Mouse (Mus musculus) MEL (cell line): ENCODE results near the gene Ndufa11. TPM values are rescaled to one million over a fixed set of nuclear protein-coding genes. Genes with fewer than 3 reads are reported as not detected.

Experiments used
- DNase-seq: peaks from one replicate; pipeline ENCODE4 v3.0.0; 2011; ENCODE audit warnings: low read depth, low spot score
- H3K27ac ChIP-seq: 2 replicates; pipeline ENCODE4 v1.5.1; 2012; ENCODE audit warnings: low read depth, mild to moderate bottlenecking, control low read depth, low read length, moderate library complexity; ENCODE audit not compliant: control insufficient read depth
- H3K27me3 ChIP-seq, 2 experiments: fragments of 150-350 bp in 1 of 2; sonication (generic) in 1 of 2; 2 replicates each; pipeline ENCODE4 v1.6.1; 2012; ENCODE audit warnings: low read length in 2 of 2, mild to moderate bottlenecking in 2 of 2, improper control_type of control experiment in 1 of 2, moderate library complexity in 1 of 2; ENCODE audit not compliant: insufficient read depth in 2 of 2, control insufficient read depth in 1 of 2
- H3K36me3 ChIP-seq, 2 experiments: 2 replicates each; pipeline ENCODE4 v1.6.1; 2012 to 2014; ENCODE audit warnings: low read length in 2 of 2, improper control_type of control experiment in 1 of 2, inconsistent platforms in 1 of 2, mild to moderate bottlenecking in 1 of 2; ENCODE audit not compliant: insufficient read depth in 2 of 2, control insufficient read depth in 1 of 2
- H3K4me1 ChIP-seq, 2 experiments: fragments of 150-350 bp in 1 of 2; sonication (generic) in 1 of 2; 2 replicates each; pipeline ENCODE4 v1.6.1; 2012; ENCODE audit warnings: low read length in 2 of 2, improper control_type of control experiment in 1 of 2, mild to moderate bottlenecking in 1 of 2; ENCODE audit not compliant: insufficient read depth in 2 of 2, control insufficient read depth in 1 of 2
- H3K4me3 ChIP-seq, 2 experiments: fragments of 150-350 bp in 1 of 2; sonication (generic) in 1 of 2; 2 replicates each; pipeline ENCODE4 v1.5.1; 2012; ENCODE audit warnings: low read depth in 2 of 2, low read length in 2 of 2, mild to moderate bottlenecking in 2 of 2, moderate library complexity in 2 of 2, control low read depth in 1 of 2, improper control_type of control experiment in 1 of 2; ENCODE audit not compliant: control insufficient read depth in 1 of 2, insufficient read depth in 1 of 2
- H3K79me2 ChIP-seq: 2 replicates; pipeline ENCODE4 v1.6.1; 2012; ENCODE audit warnings: mild to moderate bottlenecking, low read length, moderate library complexity; ENCODE audit not compliant: control insufficient read depth, poor library complexity, insufficient read depth
- H3K9ac ChIP-seq: 2 replicates; pipeline ENCODE4 v1.6.1; 2012; ENCODE audit warnings: low read depth, mild to moderate bottlenecking, control low read depth, low read length, moderate library complexity; ENCODE audit not compliant: control insufficient read depth, poor library complexity, severe bottlenecking
- H3K9me3 ChIP-seq: fragments of 150-350 bp; sonication (generic); replicated peaks from 2 replicates; pipeline ENCODE4 v1.6.1; 2012; ENCODE audit warnings: mild to moderate bottlenecking, low read length, improper control_type of control experiment, moderate library complexity; ENCODE audit not compliant: insufficient read depth
- CTCF ChIP-seq, 3 experiments: IDR thresholded peaks in 2 of 3; conservative IDR thresholded peaks in 1 of 3; 2 replicates each; pipeline ENCODE4 v1.5.1; 2011 to 2012; ENCODE audit warnings: low read length in 3 of 3, low read depth in 2 of 3, mild to moderate bottlenecking in 2 of 3, improper control_type of control experiment in 1 of 3, inconsistent platforms in 1 of 3, mixed read lengths in 1 of 3, moderate library complexity in 1 of 3; ENCODE audit not compliant: control insufficient read depth in 1 of 3, insufficient read depth in 1 of 3, poor library complexity in 1 of 3, severe bottlenecking in 1 of 3
- E2F4 ChIP-seq: IDR thresholded peaks from 2 replicates; pipeline ENCODE4 v1.6.1; 2011; ENCODE audit warnings: low read depth, low read length, improper control_type of control experiment, borderline replicate concordance
- EP300 ChIP-seq, 2 experiments: IDR thresholded peaks; 2 replicates each; pipeline ENCODE4 v1.6.1; 2011; ENCODE audit warnings: improper control_type of control experiment in 2 of 2, low read length in 2 of 2, low read depth in 1 of 2, mild to moderate bottlenecking in 1 of 2
- ETS1 ChIP-seq: IDR thresholded peaks from 2 replicates; pipeline ENCODE4 v1.6.1; 2012; ENCODE audit warnings: low read depth, mild to moderate bottlenecking, inconsistent platforms, low read length, improper control_type of control experiment, moderate library complexity
- GABPA ChIP-seq: IDR thresholded peaks from 2 replicates; pipeline ENCODE4 v1.6.1; 2012; ENCODE audit warnings: low read depth, mild to moderate bottlenecking, inconsistent platforms, low read length, improper control_type of control experiment, moderate library complexity
- GATA1 ChIP-seq: IDR thresholded peaks from 2 replicates; pipeline ENCODE4 v1.6.1; 2011; ENCODE audit warnings: low read depth, low read length, improper control_type of control experiment
- HCFC1 ChIP-seq: IDR thresholded peaks from 2 replicates; pipeline ENCODE4 v1.6.1; 2012; ENCODE audit warnings: low read depth, mild to moderate bottlenecking, inconsistent platforms, low read length, improper control_type of control experiment, moderate library complexity
- KAT2A ChIP-seq: conservative IDR thresholded peaks from 2 replicates; pipeline ENCODE4 v1.6.1; 2012; ENCODE audit warnings: low read depth, low read length, improper control_type of control experiment, inconsistent platforms
- MAX ChIP-seq: IDR thresholded peaks from 2 replicates; pipeline ENCODE4 v1.6.1; 2011; ENCODE audit warnings: low read length, improper control_type of control experiment
- MAZ ChIP-seq: IDR thresholded peaks from 2 replicates; pipeline ENCODE4 v1.6.1; 2012; ENCODE audit warnings: low read depth, mild to moderate bottlenecking, inconsistent platforms, low read length, improper control_type of control experiment
- MXI1 ChIP-seq: IDR thresholded peaks from 2 replicates; pipeline ENCODE4 v1.6.1; 2011; ENCODE audit warnings: mild to moderate bottlenecking, low read depth, low read length, improper control_type of control experiment
- MYC ChIP-seq: IDR thresholded peaks from 2 replicates; pipeline ENCODE4 v1.6.1; 2011; ENCODE audit warnings: low read depth, mild to moderate bottlenecking, low read length, improper control_type of control experiment, moderate library complexity
- POLR2A ChIP-seq, 2 experiments: IDR thresholded peaks; 2 replicates each; pipeline ENCODE4 v1.6.1; 2011 to 2012; ENCODE audit warnings: low read length in 2 of 2, mild to moderate bottlenecking in 2 of 2, control low read depth in 1 of 2, improper control_type of control experiment in 1 of 2, low read depth in 1 of 2, moderate library complexity in 1 of 2; ENCODE audit not compliant: control insufficient read depth in 1 of 2, insufficient read depth in 1 of 2, poor library complexity in 1 of 2
- POLR2AphosphoS2 ChIP-seq: IDR thresholded peaks from 2 replicates; pipeline ENCODE4 v1.6.1; 2011; ENCODE audit warnings: low read length, improper control_type of control experiment
- POLR2AphosphoS5 ChIP-seq: IDR thresholded peaks from 2 replicates; pipeline ENCODE4 v1.6.1; 2012; ENCODE audit warnings: low read depth, borderline replicate concordance, mild to moderate bottlenecking, inconsistent platforms, low read length, moderate library complexity, mixed read lengths
- RAD21 ChIP-seq: IDR thresholded peaks from 2 replicates; pipeline ENCODE4 v1.6.1; 2011; ENCODE audit warnings: mild to moderate bottlenecking, low read depth, low read length, improper control_type of control experiment
- RCOR1 ChIP-seq: IDR thresholded peaks from 2 replicates; pipeline ENCODE4 v1.6.1; 2012; ENCODE audit warnings: low read depth, mild to moderate bottlenecking, inconsistent platforms, low read length, improper control_type of control experiment
- SIN3A ChIP-seq: IDR thresholded peaks from 2 replicates; pipeline ENCODE4 v1.6.1; 2012; ENCODE audit warnings: low read length, improper control_type of control experiment, inconsistent platforms
- SMC3 ChIP-seq: IDR thresholded peaks from 2 replicates; pipeline ENCODE4 v1.6.1; 2011; ENCODE audit warnings: low read depth, low read length, improper control_type of control experiment
- TAL1 ChIP-seq: IDR thresholded peaks from 2 replicates; pipeline ENCODE4 v1.6.1; 2012; ENCODE audit warnings: mild to moderate bottlenecking, inconsistent platforms, low read length, moderate library complexity, mixed read lengths
- TCF12 ChIP-seq: IDR thresholded peaks from 2 replicates; pipeline ENCODE4 v1.6.1; 2014; ENCODE audit warnings: low read depth, mild to moderate bottlenecking, inconsistent platforms, low read length, improper control_type of control experiment, moderate library complexity
- USF1 ChIP-seq: IDR thresholded peaks from 2 replicates; pipeline ENCODE4 v1.6.1; 2014; ENCODE audit warnings: low read depth, mild to moderate bottlenecking, inconsistent platforms, low read length, improper control_type of control experiment, moderate library complexity
- USF2 ChIP-seq, 2 experiments: IDR thresholded peaks; 2 replicates each; pipeline ENCODE4 v1.6.1; 2011 to 2012; ENCODE audit warnings: improper control_type of control experiment in 2 of 2, low read length in 2 of 2, borderline replicate concordance in 1 of 2, inconsistent platforms in 1 of 2, low read depth in 1 of 2, mild to moderate bottlenecking in 1 of 2; ENCODE audit not compliant: insufficient read depth in 1 of 2
- polyA plus RNA-seq, 2 experiments: library from polyadenylated mRNA; stranded (reverse) in 1 of 2; unstranded in 1 of 2; fragments of >175 nt in 1 of 2; fragments of >200 nt in 1 of 2; gene quantifications; 2 replicates each; pipeline versions ENCODE4 v1.2.1 to v1.2.4; 2012; ENCODE audit warnings: low replicate concordance in 2 of 2, low read depth in 1 of 2; ENCODE audit not compliant: insufficient read length in 2 of 2, insufficient read depth in 1 of 2, missing spikeins in 1 of 2
- total RNA-seq: library from RNA; depleted of rRNA; stranded (reverse); fragments of 300-350 nt; gene quantifications from 2 replicates; pipeline ENCODE4 v1.2.3, GENCODE M21; 2012

Ndufa11 gene
- total and polyA plus RNA-seq, 3 experiments, result 249 to 351 TPM; not detected in 1

DNA sequence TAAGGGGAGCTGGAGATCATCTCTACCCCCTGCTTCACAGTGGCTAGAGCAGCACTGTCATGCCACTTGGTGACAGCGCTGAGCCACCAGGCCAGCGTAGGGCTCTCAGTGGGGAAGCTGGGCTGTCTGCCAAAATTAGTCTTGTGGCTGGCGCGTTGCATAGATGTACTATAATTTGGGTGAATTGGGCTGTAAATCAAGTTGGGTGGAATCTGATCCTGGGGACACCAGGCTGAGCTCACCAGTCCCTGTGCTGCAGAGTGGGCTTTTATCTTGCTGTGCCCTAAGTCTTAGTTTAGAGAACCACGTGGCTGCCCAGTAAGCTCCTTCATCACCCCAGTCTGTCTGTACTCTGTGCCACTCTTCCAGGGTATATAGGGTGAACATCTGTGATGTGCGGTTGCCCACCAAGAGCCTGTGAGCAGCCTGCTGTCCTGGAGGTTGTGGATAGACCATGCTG is 23.7 kb upstream of the Ndufa11 start:
- Histone ChIP-seq H3K9ac (no peak overlapping the region), H3K4me1 (peaks cover 3 to 18% of the 10 kb centered on the region in 2 experiments; a peak in 3 of 4 replicates)
- TF ChIP-seq TAL1 (0 out of 2 replicates have a peak, but pooled peaks have one; percentile 3), EP300 (IDR thresholded peaks at IDR 0.05; ENCODE audit: low read depth in 1 of 2, low read length in 2 of 2) (peak in 1 of 2 experiments; percentile 55; a peak in 2 of 4 replicates), SMC3 (peak; percentile 23), RCOR1 (peak; percentile 77), USF1 (peak; percentile 67), USF2 (IDR thresholded peaks at IDR 0.05; ENCODE audit: borderline replicate concordance in 1 of 2, insufficient read depth in 1 of 2, low read depth in 1 of 2, low read length in 2 of 2) (no peak), MXI1 (peak; percentile 74), ETS1 (peak; percentile 53), HCFC1 (no peak), E2F4 (no peak), POLR2AphosphoS5 (no peak), MAX (peak; percentile 75; the same call in 1 of the 2 replicates), POLR2A (IDR thresholded peaks at IDR 0.05; ENCODE audit: control insufficient read depth in 1 of 2, insufficient read depth in 1 of 2, low read depth in 1 of 2, low read length in 2 of 2, poor library complexity in 1 of 2) (no peak), SIN3A (peak; percentile 79), RAD21 (peak; percentile 14), MAZ (peak; percentile 27; the same call in 1 of the 2 replicates), GABPA (no peak), TCF12 (peak; percentile 61; the same call in 1 of the 2 replicates), POLR2AphosphoS2 (no peak), CTCF (IDR thresholded peaks at IDR 0.05 in 2 of 3, conservative IDR thresholded peaks at IDR 0.05 in 1 of 3; ENCODE audit: control insufficient read depth in 1 of 3, insufficient read depth in 1 of 3, low read depth in 2 of 3, low read length in 3 of 3, poor library complexity in 1 of 3, severe bottlenecking in 1 of 3) (peak in 1 of 3 experiments; percentile 22; a peak in 2 of 6 replicates), MYC (peak; percentile 65), KAT2A (no peak), GATA1 (0 out of 2 replicates have a peak, but pooled peaks have one; percentile 48)

More for the DNA sequence above, 23.7 kb upstream of the Ndufa11 start:
- Histone ChIP-seq H3K79me2 (peaks cover 25% of the 10 kb centered on the region), H3K36me3 (peaks cover 21 to 24% of the 10 kb centered on the region in 2 experiments), H3K27ac (peak overlapping the region; percentile 16; the same call in 1 of the 2 replicates), H3K4me3 (no peak overlapping the region), H3K9me3 (no peaks in the 10 kb centered on the region), H3K27me3 (no peaks in the 10 kb centered on the region)
- DNase-seq, result peak; percentile 90
